Mouse (Mus musculus) lung, embryonic 16.5 days (tissue): Measurements from ENCODE around the gene Atp1b2. TPM values are rescaled to one million over a fixed set of nuclear protein-coding genes. Genes with fewer than 3 reads are reported as not detected.

ENCODE experiments used
- microRNA counts: library from miRNA; unstranded; fragments of <30 nt; microRNA quantifications from one replicate; lab custom pipeline; 2016
- microRNA-seq: library from miRNA; unstranded; fragments of <30 nt; microRNA quantifications from one replicate; pipeline ENCODE4, GENCODE M21; 2016
- polyA plus RNA-seq: library from polyadenylated mRNA; unstranded; fragments of >200 nt; fragmentation: Nextera tagmentation; extraction: Ambion mirVana; gene quantifications from 2 replicates; pipeline ENCODE4 v1.2.1, GENCODE M21; 2015

Gene Atp1b2
- polyA plus RNA-seq, 1 experiment from 2014 or later, result 12.7 TPM

MicroRNAs encoded within 50 kb of the gene (microRNA counts, 519-probe panel; counts per million panel counts)
- microRNA mmu-miR-467f (lab: Ali Mortazavi, UCI), result 2,644 counts per million, percentile 48 among the panel's probes with 10 or more counts

Small RNAs within 50 kb of the gene (microRNA-seq; reads per million reads assigned to microRNA genes)
- gene Mir467f, result not detected

Other genes with a start within 250 kb of the Atp1b2 start
- gene Chd3, start 236.5 kb downstream of the Atp1b2 start, polyA plus RNA-seq, result 56.9 and 60.3 TPM in 2 replicates
- 158 and 165 TPM in 2 replicates for gene Naa38, start 210.5 kb downstream of the Atp1b2 start, polyA plus RNA-seq
- 32.3 and 32.6 TPM in 2 replicates for gene Cyb5d1, start 210.3 kb downstream of the Atp1b2 start, polyA plus RNA-seq
- gene Tmem88, start 207.7 kb downstream of the Atp1b2 start, polyA plus RNA-seq, result 54.7 and 57.4 TPM in 2 replicates
- 25.2 and 26.0 TPM in 2 replicates for gene Kdm6b, start 192.3 kb downstream of the Atp1b2 start, polyA plus RNA-seq
- gene Dnah2, start 56.8 kb downstream of the Atp1b2 start, polyA plus RNA-seq, result 1.9 TPM in 2 replicates
- 5.6 and 5.7 TPM in 2 replicates for gene Efnb3, start 45.7 kb downstream of the Atp1b2 start, polyA plus RNA-seq
- 26.2 and 29.2 TPM in 2 replicates for gene Wrap53, start 25.7 kb downstream of the Atp1b2 start, polyA plus RNA-seq
- gene Trp53, start 25.6 kb downstream of the Atp1b2 start, polyA plus RNA-seq, result 141 and 154 TPM in 2 replicates
- gene Shbg, start 12.0 kb upstream of the Atp1b2 start, polyA plus RNA-seq, result 0.15 TPM in 1 of 2 replicates, not detected in the other
- 15.2 and 19.2 TPM in 2 replicates for gene Sat2, start 16.1 kb upstream of the Atp1b2 start, polyA plus RNA-seq
- 22.2 and 22.6 TPM in 2 replicates for gene Fxr2, start 27.0 kb upstream of the Atp1b2 start, polyA plus RNA-seq
- 0.54 TPM in 1 of 2 replicates, not detected in the other for gene Sox15, start 49.4 kb upstream of the Atp1b2 start, polyA plus RNA-seq
- 65.5 and 71.0 TPM in 2 replicates for gene Mpdu1, start 56.7 kb upstream of the Atp1b2 start, polyA plus RNA-seq
- 19.2 and 19.4 TPM in 2 replicates for gene Cd68, start 60.2 kb upstream of the Atp1b2 start, polyA plus RNA-seq
- 539 and 624 TPM in 2 replicates for gene Eif4a1, start 66.5 kb upstream of the Atp1b2 start, polyA plus RNA-seq
- 69.3 and 70.6 TPM in 2 replicates for gene Senp3, start 76.1 kb upstream of the Atp1b2 start, polyA plus RNA-seq
- gene Tnfsf13, start 79.8 kb upstream of the Atp1b2 start, polyA plus RNA-seq, result 0.89 and 1.2 TPM in 2 replicates
- gene Tnfsf12, start 89.9 kb upstream of the Atp1b2 start, polyA plus RNA-seq, result 10.6 and 12.8 TPM in 2 replicates
- 5.0 and 5.4 TPM in 2 replicates for gene Tnfsfm13, start 90.2 kb upstream of the Atp1b2 start, polyA plus RNA-seq
- 24.1 and 25.3 TPM in 2 replicates for gene Polr2a, start 152.7 kb upstream of the Atp1b2 start, polyA plus RNA-seq
- 0.36 and 0.64 TPM in 2 replicates for gene Slc35g3, start 156.0 kb upstream of the Atp1b2 start, polyA plus RNA-seq
- 3.5 and 4.9 TPM in 2 replicates for gene Zbtb4, start 160.0 kb upstream of the Atp1b2 start, polyA plus RNA-seq
- 18.6 and 20.7 TPM in 2 replicates for gene Chrnb1, start 190.0 kb upstream of the Atp1b2 start, polyA plus RNA-seq
- gene Fgf11, start 195.9 kb upstream of the Atp1b2 start, polyA plus RNA-seq, result 1.0 and 1.7 TPM in 2 replicates
- gene Tmem102, start 199.7 kb upstream of the Atp1b2 start, polyA plus RNA-seq, result 6.5 and 8.6 TPM in 2 replicates
- gene Gm39566, start 209.4 kb upstream of the Atp1b2 start, polyA plus RNA-seq, result not detected in 2 replicates
- not detected in 2 replicates for gene Spem2, start 212.5 kb upstream of the Atp1b2 start, polyA plus RNA-seq
- gene Spem1, start 216.2 kb upstream of the Atp1b2 start, polyA plus RNA-seq, result not detected in 2 replicates
- gene Nlgn2, start 231.8 kb upstream of the Atp1b2 start, polyA plus RNA-seq, result 4.4 and 5.0 TPM in 2 replicates
- 443 and 452 TPM in 2 replicates for gene Tmem256, start 232.6 kb upstream of the Atp1b2 start, polyA plus RNA-seq
- 115 and 137 TPM in 2 replicates for gene Plscr3, start 240.4 kb upstream of the Atp1b2 start, polyA plus RNA-seq